Mouse (Mus musculus) midbrain, embryonic 16.5 days (tissue): ENCODE results near the gene Syk. TPM values are rescaled to one million over a fixed set of nuclear protein-coding genes. Genes with fewer than 3 reads are reported as not detected.
A peak's percentile ranks its signal among the peaks of the same experiment; 100 is the strongest.

Source experiments
- ATAC-seq: fragments of 200-750 bp; cut with Nextera tagmentation; 2 replicates; pipeline ENCODE4 v1.8.0; 2017; ENCODE audit warnings: moderate TSS enrichment
- H3K27ac ChIP-seq: fragments of 300-500 bp; sonication (generic); 2 replicates; pipeline ENCODE4 v1.5.1; 2014; ENCODE audit warnings: mild to moderate bottlenecking, low read length, mixed read lengths
- H3K27me3 ChIP-seq: fragments of 300-500 bp; sonication (generic); 2 replicates; pipeline ENCODE4 v1.6.1; 2014; ENCODE audit warnings: low read depth, low read length, mixed read lengths; ENCODE audit not compliant: control insufficient read depth, insufficient read depth
- H3K36me3 ChIP-seq: fragments of 300-500 bp; sonication (generic); 2 replicates; pipeline ENCODE4 v1.6.1; 2014; ENCODE audit warnings: mild to moderate bottlenecking, low read length, moderate library complexity, mixed read lengths; ENCODE audit not compliant: control insufficient read depth, insufficient read depth
- H3K4me1 ChIP-seq: fragments of 300-500 bp; sonication (generic); 2 replicates; pipeline ENCODE4 v1.6.1; 2014; ENCODE audit warnings: mild to moderate bottlenecking, low read length, mixed read lengths; ENCODE audit not compliant: control insufficient read depth, insufficient read depth
- H3K4me2 ChIP-seq: fragments of 300-500 bp; sonication (generic); 2 replicates; pipeline ENCODE4 v1.6.1; 2014; ENCODE audit warnings: mild to moderate bottlenecking, low read length, mixed read lengths
- H3K4me3 ChIP-seq: fragments of 300-500 bp; sonication (generic); 2 replicates; pipeline ENCODE4 v1.5.1; 2014; ENCODE audit warnings: low read depth, mild to moderate bottlenecking, low read length, moderate library complexity, mixed read lengths
- H3K9ac ChIP-seq: fragments of 300-500 bp; sonication (generic); 2 replicates; pipeline ENCODE4 v1.6.1; 2014; ENCODE audit warnings: low read depth, low read length, mixed read lengths
- H3K9me3 ChIP-seq: fragments of 300-500 bp; sonication (generic); replicated peaks from 2 replicates; pipeline ENCODE4 v1.6.1; 2014; ENCODE audit warnings: mild to moderate bottlenecking, low read length, mixed read lengths; ENCODE audit not compliant: control insufficient read depth, poor library complexity, severe bottlenecking
- WGBS: fragments of 180-500 bp; shearing (Covaris S2); extraction: QIAGEN DNeasy Blood & Tissue Kit; methylation state at CpG from one replicate; pipeline ENCODE4 v1.1.7; 2014; 5-methylcytosine and 5-hydroxymethylcytosine counted together
- polyA plus RNA-seq: library from polyadenylated mRNA; unstranded; fragments of >200 nt; fragmentation: Nextera tagmentation; extraction: Ambion mirVana; gene quantifications from 2 replicates; pipeline ENCODE4 v1.2.1, GENCODE M21; 2015

Syk gene
- polyA plus RNA-seq, 1 experiment from 2014 or later, result 1.2 TPM

DNA sequence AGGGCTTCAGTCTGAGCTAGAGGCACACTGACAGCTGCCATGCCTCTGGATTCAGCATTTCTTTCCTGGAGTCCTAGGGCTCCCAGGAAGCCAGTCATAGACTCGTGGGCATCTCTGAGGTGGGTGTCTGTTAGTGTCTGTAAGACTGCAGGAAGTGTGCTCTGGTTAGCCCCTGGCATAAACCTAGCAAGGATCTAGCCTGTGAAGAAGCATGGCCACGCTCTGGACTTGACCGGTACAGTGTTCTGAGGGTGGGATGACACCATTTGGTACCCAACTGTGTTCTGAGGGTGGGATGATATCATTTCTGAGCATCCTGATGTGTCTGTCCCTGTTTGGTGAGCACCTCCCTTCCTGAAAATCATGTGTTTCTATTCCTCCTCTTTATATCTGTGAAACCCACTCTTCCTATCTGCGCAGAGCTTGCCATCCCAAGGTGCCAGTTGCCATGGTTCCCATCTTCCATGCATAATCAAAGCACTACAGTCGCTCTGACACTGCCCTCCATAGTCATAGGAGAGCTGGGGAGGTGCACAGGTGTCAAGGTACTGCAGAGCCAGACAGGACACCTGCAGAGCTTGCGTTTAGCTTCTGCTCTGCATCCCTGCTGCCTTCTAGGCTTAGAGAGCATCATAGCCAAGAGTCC is 20.9 kb downstream of the Syk start:
- ATAC-seq, result peak; percentile 93
- Histone ChIP-seq H3K4me2 (no peak overlapping the region), H3K4me3 (no peak overlapping the region), H3K27ac (peak overlapping the region; percentile 62), H3K27me3 (no peaks in the 10 kb centered on the region), H3K4me1 (peaks cover 8% of the 10 kb centered on the region; the same call in 1 of the 2 replicates), H3K9ac (no peak overlapping the region), H3K9me3 (no peaks in the 10 kb centered on the region), H3K36me3 (no peaks in the 10 kb centered on the region)
- 56% methylated on average over 6 of the region's 6 CpGs for WGBS

DNA sequence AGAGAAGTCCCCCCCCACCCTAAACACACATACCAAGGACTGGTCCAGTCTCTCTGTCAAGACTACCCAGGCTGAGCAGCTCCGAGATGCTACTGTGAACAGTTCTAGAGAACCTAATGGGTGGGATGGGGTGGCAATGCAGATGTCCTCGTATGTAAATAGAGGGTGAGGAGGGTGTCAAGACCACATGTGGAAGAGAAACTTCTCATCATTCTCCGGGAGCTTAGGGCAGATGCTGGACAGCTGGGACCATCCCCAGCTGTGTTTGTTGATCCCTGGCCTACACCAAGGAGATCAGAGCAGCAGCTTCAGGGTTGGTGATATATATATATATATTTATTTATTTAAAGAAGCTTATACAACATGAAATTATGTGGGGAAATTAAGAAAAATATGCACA is 22.0 kb downstream of the Syk start:
- H3K9me3 ChIP-seq, result no peaks in the 10 kb centered on the region
- H3K4me3 ChIP-seq, result no peak overlapping the region
- no peaks in the 10 kb centered on the region for H3K27me3 ChIP-seq
- peaks cover 8% of the 10 kb centered on the region; the same call in 1 of the 2 replicates for H3K4me1 ChIP-seq
- H3K36me3 ChIP-seq, result no peaks in the 10 kb centered on the region
- no peak overlapping the region for H3K9ac ChIP-seq
- no peak for ATAC-seq
- H3K4me2 ChIP-seq, result no peak overlapping the region
- 85% methylated on average over 3 of the region's 3 CpGs for WGBS
- no peak overlapping the region for H3K27ac ChIP-seq

DNA sequence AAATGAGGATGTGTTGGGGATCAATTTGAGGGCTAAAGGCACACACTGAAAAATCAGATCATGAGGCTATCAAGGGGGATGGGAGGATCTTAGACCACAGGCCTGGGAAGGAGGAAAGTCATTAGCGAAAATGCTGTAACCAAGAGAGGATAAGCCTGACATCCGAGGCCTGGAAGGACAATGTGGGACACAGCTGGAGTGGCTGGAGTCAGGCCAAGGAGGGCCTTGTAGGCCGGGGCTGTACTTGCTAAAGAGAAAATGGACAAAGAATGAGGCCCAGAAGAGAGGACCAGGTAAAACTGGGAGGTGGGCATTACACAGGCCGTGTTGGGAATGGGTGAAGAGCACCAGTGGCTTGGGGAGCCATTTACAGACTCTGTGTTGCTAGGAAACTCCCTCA is 22.9 kb downstream of the Syk start:
- Histone ChIP-seq H3K4me1 (peaks cover 8% of the 10 kb centered on the region; the same call in 1 of the 2 replicates), H3K36me3 (no peaks in the 10 kb centered on the region), H3K4me3 (no peak overlapping the region), H3K4me2 (no peak overlapping the region), H3K27me3 (no peaks in the 10 kb centered on the region), H3K27ac (no peak overlapping the region), H3K9ac (no peak overlapping the region), H3K9me3 (no peaks in the 10 kb centered on the region)
- ATAC-seq, result no peak
- WGBS, result 64% methylated on average over 4 of the region's 4 CpGs

DNA sequence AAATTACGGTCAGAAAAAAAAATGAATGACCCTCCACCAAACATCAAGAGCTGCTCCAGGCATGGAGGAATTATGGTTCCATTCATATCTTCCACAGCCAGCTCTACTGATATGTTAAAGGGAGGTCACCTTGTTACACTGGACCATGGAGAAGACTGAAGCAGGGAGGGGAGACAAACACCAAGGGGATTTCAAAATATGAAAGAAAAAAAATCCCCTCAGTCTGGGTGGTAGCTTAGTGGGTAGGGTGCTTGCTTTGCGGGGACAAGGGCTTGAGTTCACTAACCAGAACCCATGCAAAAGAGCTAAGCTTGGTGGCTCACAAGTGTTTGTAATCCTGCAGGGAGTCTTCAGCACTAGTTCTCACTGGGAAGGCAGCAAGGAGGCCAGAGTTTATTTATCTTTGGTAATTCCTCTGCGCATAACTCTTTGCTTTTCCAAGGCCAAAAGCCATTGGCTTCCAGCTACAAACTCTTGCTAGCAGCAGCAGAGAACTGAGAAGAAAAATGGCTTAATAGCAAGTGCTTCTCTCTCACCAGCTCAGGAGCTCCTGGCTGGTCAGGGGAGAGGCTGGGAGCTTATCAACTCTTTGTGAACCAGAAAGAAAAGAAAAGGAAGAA is 23.8 kb downstream of the Syk start:
- no peak overlapping the region for H3K27ac ChIP-seq
- H3K27me3 ChIP-seq, result no peaks in the 10 kb centered on the region
- H3K4me1 ChIP-seq, result peaks cover 8% of the 10 kb centered on the region; the same call in 1 of the 2 replicates
- no peak overlapping the region for H3K4me3 ChIP-seq
- no peak overlapping the region for H3K4me2 ChIP-seq
- H3K36me3 ChIP-seq, result no peaks in the 10 kb centered on the region
- ATAC-seq, result no peak
- H3K9me3 ChIP-seq, result no peaks in the 10 kb centered on the region
- WGBS, result 86% methylated on average over 3 of the region's 3 CpGs
- H3K9ac ChIP-seq, result no peak overlapping the region

DNA sequence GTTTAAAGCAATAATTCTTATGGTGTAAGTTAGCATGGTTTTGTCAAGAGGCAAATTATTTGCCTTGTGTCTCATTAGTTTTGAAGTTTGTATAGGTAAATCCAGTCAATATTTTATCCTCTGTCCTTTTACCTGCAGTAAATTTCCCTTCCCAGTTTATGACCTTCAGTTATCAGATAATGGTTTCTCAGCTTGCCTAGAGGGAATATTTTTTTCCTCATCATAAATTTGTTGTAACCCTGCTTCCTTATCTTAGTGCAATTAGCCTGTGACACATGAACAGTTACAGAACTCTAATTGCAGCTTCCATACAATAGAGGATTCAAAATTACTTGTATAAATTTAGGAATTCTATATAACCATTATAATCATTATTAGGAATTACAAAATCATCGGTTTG is 25.0 kb downstream of the Syk start:
- Histone ChIP-seq H3K9me3 (no peaks in the 10 kb centered on the region), H3K27ac (no peak overlapping the region), H3K9ac (no peak overlapping the region), H3K4me1 (peaks cover 8% of the 10 kb centered on the region; the same call in 1 of the 2 replicates), H3K36me3 (no peaks in the 10 kb centered on the region), H3K27me3 (no peaks in the 10 kb centered on the region), H3K4me2 (no peak overlapping the region), H3K4me3 (no peak overlapping the region)
- no peak for ATAC-seq
- WGBS, result 93% methylated on average over 1 of the region's 1 CpGs

DNA sequence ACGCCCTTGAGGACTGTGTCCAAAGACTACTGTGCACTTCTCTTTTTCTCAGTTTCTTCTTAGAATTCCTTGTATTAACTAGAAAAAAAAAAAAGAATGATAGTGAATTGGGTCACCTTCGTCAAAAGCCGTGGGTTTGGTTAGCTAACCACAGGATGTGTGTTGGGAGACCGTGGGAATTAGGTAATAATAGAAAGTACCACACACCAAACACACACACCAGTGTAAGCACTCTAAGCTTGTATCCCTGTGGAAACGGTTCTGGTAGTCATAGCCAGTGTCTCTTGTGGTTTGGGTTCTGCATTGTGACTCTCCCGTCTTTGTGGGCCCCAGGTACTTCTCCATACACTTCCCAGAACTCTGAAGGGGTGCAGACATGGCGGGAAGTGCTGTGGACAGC is 27.5 kb downstream of the Syk start:
- ATAC-seq, result no peak
- H3K27ac ChIP-seq, result no peak overlapping the region
- H3K4me3 ChIP-seq, result no peak overlapping the region
- 89% methylated on average over 7 of the region's 7 CpGs for WGBS
- no peaks in the 10 kb centered on the region for H3K27me3 ChIP-seq
- no peaks in the 10 kb centered on the region for H3K36me3 ChIP-seq
- no peaks in the 10 kb centered on the region for H3K4me1 ChIP-seq
- no peak overlapping the region for H3K9ac ChIP-seq
- no peak overlapping the region for H3K4me2 ChIP-seq
- no peaks in the 10 kb centered on the region for H3K9me3 ChIP-seq

DNA sequence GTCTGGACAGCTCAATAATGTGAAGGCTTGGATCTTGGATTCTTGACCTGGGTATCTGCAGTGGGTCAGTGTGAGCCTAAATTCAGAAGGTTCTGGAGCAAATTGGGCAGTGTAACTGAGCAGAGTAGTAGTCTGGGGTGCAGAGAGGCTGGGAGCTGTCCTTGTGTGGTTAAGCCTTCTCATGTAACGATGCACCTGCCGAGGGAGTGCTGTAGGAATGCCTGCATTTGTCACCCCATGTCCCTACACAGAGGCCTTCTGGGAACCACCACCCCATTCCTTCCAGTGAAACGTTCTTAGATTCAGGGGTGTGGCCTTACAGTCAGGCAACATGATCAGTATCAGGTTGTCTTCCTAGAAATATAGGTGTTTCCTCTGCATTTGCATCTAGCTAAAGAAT is 30.3 kb downstream of the Syk start:
- Histone ChIP-seq H3K4me2 (no peak overlapping the region), H3K27me3 (no peaks in the 10 kb centered on the region), H3K9ac (no peak overlapping the region), H3K27ac (no peak overlapping the region), H3K4me3 (no peak overlapping the region), H3K9me3 (no peaks in the 10 kb centered on the region), H3K36me3 (no peaks in the 10 kb centered on the region), H3K4me1 (no peaks in the 10 kb centered on the region)
- no peak for ATAC-seq
- WGBS, result 84% methylated on average over 3 of the region's 3 CpGs

DNA sequence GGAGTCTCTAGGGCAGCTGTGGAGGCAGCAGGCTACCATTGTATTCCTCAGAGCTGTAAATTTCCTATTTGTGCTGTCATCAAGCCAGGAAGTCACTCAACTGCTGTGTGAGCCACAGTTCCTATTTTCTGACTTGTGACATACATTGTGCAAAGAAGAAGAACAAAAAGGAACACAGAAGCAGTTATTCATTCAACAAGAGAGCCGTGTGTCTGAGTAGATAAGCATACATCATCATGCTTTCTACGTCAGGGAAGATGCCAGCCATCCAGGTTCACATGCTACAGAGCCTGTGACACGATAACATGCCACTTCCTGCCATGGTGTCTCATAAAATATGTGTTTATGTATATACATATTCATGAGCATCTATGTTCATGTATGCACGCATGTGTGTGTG is 32.1 kb downstream of the Syk start:
- H3K4me2 ChIP-seq, result no peak overlapping the region
- no peak for ATAC-seq
- WGBS, result 88% methylated on average over 4 of the region's 4 CpGs

DNA sequence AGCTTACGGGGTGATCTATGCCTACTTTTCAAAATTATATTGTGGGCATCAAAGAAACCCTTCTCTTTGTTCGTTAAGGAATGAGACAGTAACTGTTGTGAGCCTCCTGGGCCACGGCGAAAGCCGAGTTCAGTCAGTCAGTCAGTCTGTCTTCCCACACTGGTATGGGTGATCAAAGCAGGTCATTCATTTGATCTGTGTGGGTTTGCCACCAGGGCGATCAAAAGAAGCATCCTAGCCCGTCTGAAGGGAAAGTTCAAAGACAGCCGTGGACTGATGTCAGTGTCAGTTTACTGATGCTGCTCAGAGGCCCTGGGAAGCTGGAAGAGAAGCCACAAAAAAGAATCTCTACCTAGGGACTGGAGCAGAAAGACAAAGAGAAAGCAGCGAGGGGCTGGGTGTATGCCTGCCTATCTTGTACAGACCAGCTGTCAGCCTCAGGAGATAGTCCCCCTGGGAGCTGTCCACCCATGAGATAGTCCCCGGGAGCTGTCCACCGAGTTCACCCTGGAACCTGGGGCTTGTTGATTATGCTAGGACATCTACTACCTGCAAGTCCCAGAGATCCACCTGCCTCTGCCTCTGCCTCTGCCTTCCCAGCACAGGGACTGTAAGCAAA is 34.2 kb downstream of the Syk start:
- no peak overlapping the region for H3K9ac ChIP-seq
- H3K27ac ChIP-seq, result no peak overlapping the region
- H3K27me3 ChIP-seq, result no peaks in the 10 kb centered on the region
- no peaks in the 10 kb centered on the region for H3K9me3 ChIP-seq
- no peaks in the 10 kb centered on the region for H3K4me1 ChIP-seq
- peak; percentile 67; the same call in 1 of the 2 replicates for ATAC-seq
- no peaks in the 10 kb centered on the region for H3K36me3 ChIP-seq
- H3K4me2 ChIP-seq, result no peak overlapping the region
- H3K4me3 ChIP-seq, result no peak overlapping the region
- 60% methylated on average over 11 of the region's 11 CpGs for WGBS

More for the DNA sequence above, 32.1 kb downstream of the Syk start:
- H3K9me3 ChIP-seq, result no peaks in the 10 kb centered on the region
- H3K36me3 ChIP-seq, result no peaks in the 10 kb centered on the region
- H3K4me1 ChIP-seq, result no peaks in the 10 kb centered on the region
- H3K27me3 ChIP-seq, result no peaks in the 10 kb centered on the region
- no peak overlapping the region for H3K9ac ChIP-seq
- H3K4me3 ChIP-seq, result no peak overlapping the region
- H3K27ac ChIP-seq, result no peak overlapping the region
